Mouse (Mus musculus) urinary bladder, postnatal 0 days (tissue): ENCODE measurements around the gene Tlcd2. TPM values are rescaled to one million over a fixed set of nuclear protein-coding genes. Genes with fewer than 3 reads are reported as not detected.

Experiments
- microRNA counts: library from miRNA; unstranded; fragments of <30 nt; microRNA quantifications from one replicate; lab custom pipeline; 2016
- microRNA-seq: library from miRNA; unstranded; fragments of <30 nt; microRNA quantifications from one replicate; pipeline ENCODE4, GENCODE M21; 2016
- polyA plus RNA-seq: library from polyadenylated mRNA; unstranded; fragments of >200 nt; fragmentation: Nextera tagmentation; extraction: Ambion mirVana; gene quantifications from 2 replicates; pipeline ENCODE4 v1.2.1, GENCODE M21; 2015

Tlcd2 gene
- 20.0 and 24.6 TPM in 2 replicates for polyA plus RNA-seq

DNA sequence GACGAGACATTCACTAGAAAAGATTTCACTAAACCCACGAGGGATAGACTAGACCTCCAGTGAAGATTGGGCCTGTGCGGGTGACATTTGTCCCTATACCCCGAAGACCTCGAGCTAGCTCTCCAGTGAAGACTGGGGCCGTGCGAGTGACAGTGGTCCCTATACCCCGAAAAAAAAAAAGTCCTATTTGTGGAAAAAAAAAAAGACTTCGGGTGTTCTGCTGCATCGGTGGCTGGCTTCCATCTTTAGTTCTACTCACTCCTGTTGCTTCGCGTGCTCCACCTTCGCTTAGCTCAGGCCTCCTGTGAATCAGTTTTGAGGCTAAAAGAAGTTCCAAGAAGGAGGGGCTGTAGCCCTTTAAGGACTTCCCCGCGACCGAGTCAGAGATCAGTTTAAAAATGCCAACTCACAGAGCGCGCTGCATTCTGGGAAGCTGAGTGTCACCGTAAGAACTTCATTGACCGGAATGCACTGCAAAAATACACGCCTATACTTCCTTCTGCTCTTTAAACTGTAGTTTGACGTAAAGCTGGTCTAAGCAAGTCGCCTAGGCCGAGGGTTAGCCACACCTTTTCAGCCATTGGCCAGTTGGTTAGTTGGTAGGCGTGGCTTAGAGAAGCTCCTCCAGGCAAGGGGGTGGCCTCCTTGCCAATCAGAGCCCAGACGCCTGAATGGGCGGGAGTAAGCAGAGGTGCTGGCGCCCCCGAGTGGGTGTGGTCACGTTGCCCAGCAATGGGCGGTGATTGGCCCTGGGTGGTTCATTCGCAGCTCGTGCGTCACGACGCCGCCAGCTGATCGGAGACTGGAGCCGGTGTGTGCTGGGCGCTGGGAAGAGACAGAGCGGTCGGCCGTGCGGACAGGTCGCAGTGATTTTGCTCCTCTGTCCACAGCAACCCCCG lies at the start of gene Tlcd2:
TSS of gene Tlcd2 (plus strand) at position 872 of the 899 bp plus-strand sequence.

DNA sequence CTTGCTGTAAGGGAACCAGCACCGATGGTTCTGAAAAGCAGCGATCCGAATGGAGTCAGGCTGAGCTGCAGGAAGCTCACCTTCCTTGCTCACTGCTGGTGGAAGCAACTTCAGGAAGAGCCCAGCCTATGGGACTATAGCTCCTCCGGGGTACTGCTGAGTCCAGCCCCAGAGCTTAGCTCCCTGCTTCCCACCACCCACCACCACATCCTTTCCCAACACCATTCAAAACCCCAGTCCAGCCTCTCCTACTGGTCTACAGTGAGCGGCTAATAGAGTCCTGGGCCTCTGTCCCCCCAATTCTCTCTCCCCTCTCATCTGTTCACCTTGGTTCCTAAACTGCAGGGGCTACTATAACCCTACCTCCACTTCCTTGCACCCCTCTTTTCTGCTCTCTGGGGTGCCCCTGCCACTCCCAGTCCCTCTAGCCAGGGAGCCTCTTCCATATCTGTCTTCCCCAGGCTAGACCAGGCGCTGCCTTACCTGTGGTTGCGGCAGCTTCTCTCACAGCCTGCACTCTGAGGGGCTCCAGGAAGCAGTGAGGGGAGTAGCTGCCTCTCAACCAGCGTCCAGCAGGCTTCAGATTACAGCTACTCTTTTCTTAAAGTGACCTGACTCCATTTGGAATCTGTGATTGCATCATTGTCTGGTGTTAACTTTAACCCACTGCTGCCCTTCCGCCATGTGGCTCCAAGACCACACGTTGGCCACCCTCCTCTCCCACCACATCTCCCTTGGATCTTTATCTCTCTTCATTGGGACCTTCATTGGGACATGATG lies 39.3 kb upstream of the Tlcd2 start, which contains the start of gene Serpinf1:
TSS of gene Serpinf1 (minus strand) at position 689 of the 780 bp plus-strand sequence.

DNA sequence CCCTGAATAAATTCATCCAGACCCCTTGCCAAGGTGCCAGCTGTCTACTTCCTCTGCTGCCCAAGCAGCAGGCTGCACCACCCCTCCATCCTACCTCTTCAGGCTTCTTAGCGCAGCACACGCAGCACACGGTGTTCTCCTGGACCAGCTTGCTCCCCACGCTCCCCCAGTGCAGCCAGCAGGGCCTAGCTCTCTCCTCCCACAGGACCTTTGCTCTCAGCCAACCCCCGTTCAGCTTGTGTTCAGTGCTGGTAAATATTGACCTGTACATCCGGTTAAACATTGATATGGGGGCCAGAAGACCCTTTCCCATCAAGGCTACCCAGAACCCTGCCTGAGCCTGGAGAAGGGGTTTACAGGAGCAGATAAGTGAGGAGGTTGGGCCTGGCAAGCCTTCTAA lies 22.2 kb upstream of the Tlcd2 start, which contains the start of gene Serpinf2:
TSS of gene Serpinf2 (minus strand) at position 229 of the 400 bp plus-strand sequence.

DNA sequence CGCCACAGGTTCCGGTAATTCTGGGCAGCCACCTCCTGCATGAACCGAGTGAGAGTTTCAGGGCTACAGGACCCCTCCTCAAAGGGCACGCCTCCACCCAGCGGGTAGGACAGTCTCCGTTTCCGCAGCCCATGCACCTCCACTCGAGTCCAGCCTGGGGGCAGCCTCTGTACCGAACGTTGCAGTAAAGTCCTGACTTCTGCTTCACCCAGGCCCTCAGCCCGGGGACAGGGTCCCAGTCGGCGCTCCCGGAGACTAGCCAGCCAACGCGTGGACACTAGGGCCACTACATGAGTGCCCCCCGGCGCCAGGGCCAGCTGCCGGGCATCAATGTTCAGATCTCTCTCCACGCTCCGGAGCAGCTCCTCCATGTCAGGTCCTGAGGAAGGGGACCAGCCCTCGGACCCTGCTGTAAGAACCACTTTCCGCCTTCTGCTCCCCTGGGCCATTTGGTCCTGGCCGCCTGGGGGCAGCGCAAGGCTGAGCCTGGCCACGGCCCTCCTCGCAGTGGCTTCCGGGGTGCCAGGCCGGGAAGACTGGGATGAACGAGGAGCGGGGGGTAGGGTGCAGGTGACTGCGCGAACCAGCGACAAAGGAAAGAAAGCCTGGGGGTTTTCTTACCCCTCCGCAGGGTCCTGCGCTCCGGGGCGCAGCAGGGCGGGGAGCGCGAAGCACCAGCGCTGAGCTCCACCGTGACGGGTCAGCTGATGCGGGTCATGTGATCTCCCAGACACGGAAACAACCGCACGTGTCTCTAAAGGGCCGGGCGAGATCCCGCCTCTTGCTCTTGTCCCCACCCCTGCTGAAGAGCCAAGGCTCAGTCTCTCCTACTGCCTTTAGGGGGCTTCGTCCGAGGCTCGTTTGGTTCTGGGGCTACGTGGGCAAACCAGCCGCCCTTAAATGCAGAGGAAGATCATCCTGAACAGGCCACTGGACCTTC lies 7.3 kb upstream of the Tlcd2 start, which contains the start of gene Wdr81:
TSS of gene Wdr81 (minus strand) at position 727 of the 940 bp plus-strand sequence.

DNA sequence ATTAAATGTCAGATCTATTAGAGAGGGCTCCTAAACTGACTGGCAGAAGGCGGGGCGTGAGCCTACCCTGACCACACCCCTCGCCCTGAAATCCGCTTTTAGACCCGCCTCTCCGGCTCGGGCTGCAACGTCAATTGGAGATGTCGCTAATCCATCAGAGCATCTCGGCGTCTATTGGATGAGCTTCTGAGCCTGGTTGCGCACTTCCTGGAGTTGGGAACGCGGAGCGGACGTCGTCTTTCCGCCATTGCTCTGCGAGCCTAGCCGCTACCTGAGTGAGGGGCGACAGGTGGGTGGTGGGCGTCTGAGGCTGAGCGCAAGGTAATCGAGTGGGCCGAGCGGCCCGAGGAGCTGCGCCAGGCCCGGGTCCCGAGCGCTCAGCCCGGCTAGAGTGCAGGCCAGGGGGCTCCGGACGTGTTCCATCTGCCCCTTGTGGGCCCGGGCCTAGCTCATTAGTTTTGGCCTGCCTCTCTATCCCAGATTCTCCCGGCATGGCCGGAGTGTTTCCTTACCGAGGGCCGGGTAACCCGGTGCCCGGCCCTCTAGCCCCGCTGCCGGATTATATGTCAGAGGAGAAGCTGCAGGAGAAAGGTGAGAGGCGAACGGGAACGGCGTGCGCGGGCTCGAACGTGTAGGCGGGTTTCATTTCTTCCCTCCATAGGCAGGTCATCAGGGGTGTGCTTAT lies 25.2 kb downstream of the Tlcd2 start, which contains the start of gene Prpf8:
TSS of gene Prpf8 (plus strand) at position 216 of the 685 bp plus-strand sequence.

DNA sequence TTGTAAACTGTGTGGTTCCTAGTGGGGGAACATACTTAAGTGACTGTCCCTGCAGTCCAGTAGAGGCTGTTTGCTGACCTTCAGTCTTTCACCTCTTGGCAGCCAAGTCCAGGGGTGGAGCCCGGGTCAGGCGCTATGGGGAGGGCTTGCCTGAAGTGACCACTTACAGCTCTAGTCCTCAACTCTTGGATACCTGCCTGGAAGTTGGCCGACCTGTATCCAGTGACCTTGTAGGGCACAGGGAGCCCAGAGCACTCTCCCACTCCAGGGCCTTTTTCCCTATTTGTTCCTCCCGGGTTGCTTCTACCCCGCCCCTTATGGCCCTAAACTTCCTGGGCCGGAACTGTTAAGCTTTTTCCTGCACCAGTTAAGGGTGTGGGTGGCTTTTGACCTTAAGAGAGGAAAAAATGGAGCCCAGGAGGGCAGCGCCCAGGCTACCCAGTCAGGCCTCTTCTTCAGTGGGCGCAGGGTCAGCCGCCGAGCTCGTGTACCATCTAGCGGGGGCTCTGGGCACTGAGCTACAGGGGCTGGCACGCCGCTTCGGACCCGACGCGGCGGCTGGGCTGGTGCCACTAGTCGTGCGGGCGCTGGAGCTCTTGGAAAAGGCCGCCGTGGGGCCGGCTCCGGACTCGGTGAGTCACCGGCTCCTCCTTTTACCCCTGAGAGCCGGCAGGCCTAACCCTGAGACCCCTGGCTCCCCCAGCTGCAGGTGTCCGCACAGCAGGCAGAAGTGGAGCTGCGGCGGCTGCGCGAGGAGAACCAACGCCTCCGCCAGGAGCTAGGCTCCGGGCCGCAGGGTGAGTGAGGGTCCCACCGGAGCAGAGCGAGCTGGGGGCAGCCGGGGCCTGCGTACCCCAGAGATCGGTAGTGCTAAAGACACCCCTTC lies 48.5 kb downstream of the Tlcd2 start, which contains the start of gene Rilp:
TSS of gene Rilp (plus strand) at position 354 of the 886 bp plus-strand sequence.

DNA sequence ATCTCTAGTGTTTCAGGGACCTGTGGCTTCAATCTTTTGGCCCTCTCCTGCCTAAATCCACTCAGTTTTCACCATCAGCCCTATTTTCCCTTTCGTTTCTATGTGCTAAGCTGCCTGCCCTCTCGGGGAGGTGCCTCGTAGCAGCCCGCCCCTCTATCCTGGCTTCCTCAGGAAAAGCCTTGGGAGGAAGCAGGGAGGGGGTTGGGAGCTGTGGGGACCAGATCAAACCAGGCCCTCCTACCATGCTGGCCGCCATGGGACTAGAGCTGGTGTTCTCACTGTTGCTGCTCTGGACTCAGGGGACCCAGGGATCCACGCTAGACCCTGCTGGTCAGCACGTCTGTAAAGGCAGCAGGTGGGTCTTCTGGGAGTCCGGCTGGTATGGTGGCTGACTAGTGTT lies 51.8 kb downstream of the Tlcd2 start, which contains the start of gene Scarf1:
TSS of gene Scarf1 (plus strand) at position 205 of the 400 bp plus-strand sequence.

MicroRNAs encoded within 50 kb of the gene (microRNA counts, 519-probe panel; counts per million panel counts)
- 5,697 counts per million, percentile 98 among the panel's probes with 10 or more counts for microRNA mmu-miR-22 (lab: Ali Mortazavi, UCI)

Small RNA genes within 50 kb of the gene (microRNA-seq; reads per million reads assigned to microRNA genes)
- gene Mir22: 49,453 reads per million, percentile 99 among the genes with 10 or more reads in this experiment

Other genes with a start within 250 kb of the Tlcd2 start
- gene Rpa1, start 113.4 kb upstream of the Tlcd2 start, polyA plus RNA-seq: 95.4 and 102 TPM in 2 replicates
- gene Smyd4, start 113.3 kb upstream of the Tlcd2 start, polyA plus RNA-seq: 11.2 and 11.3 TPM in 2 replicates
- gene Serpinf1, start 39.0 kb upstream of the Tlcd2 start, polyA plus RNA-seq: 168 and 180 TPM in 2 replicates
- gene Serpinf2, start 22.1 kb upstream of the Tlcd2 start, polyA plus RNA-seq: 0.21 and 0.57 TPM in 2 replicates
- 3.1 and 3.6 TPM in 2 replicates for gene Wdr81, start 7.0 kb upstream of the Tlcd2 start, polyA plus RNA-seq
- 18.4 and 19.3 TPM in 2 replicates for gene Prpf8, start 25.1 kb downstream of the Tlcd2 start, polyA plus RNA-seq
- 3.8 and 4.4 TPM in 2 replicates for gene Rilp, start 48.4 kb downstream of the Tlcd2 start, polyA plus RNA-seq
- 2.7 and 3.2 TPM in 2 replicates for gene Scarf1, start 51.8 kb downstream of the Tlcd2 start, polyA plus RNA-seq
- 3.7 and 4.3 TPM in 2 replicates for gene Slc43a2, start 70.0 kb downstream of the Tlcd2 start, polyA plus RNA-seq
- 110 and 112 TPM in 2 replicates for gene Pitpna, start 126.4 kb downstream of the Tlcd2 start, polyA plus RNA-seq
- gene Inpp5k, start 169.3 kb downstream of the Tlcd2 start, polyA plus RNA-seq: 18.8 and 22.6 TPM in 2 replicates
- gene Myo1c, start 188.8 kb downstream of the Tlcd2 start, polyA plus RNA-seq: 108 and 141 TPM in 2 replicates
- 86.8 and 101 TPM in 2 replicates for gene Crk, start 217.5 kb downstream of the Tlcd2 start, polyA plus RNA-seq